Mouse (Mus musculus) intestine, embryonic 14.5 days (tissue): ENCODE measurements around the gene Ehbp1l1. TPM values are rescaled to one million over a fixed set of nuclear protein-coding genes. Genes with fewer than 3 reads are reported as not detected.

ENCODE experiments used
- ATAC-seq: fragments of 200-750 bp; cut with Nextera tagmentation; replicated peaks from 2 replicates; pipeline ENCODE4 v1.8.0; 2017; ENCODE audit warnings: low read depth, moderate number of reproducible peaks, moderate TSS enrichment, moderate library complexity; ENCODE audit not compliant: low FRiP score, low TSS enrichment
- DNase-seq: peaks from one replicate; pipeline ENCODE4 v3.0.0-alpha.2; 2018; ENCODE audit warnings: low spot score
- H3K27ac ChIP-seq: fragments of 300-500 bp; sonication (generic); 2 replicates; pipeline ENCODE4 v1.5.1; 2014; ENCODE audit warnings: low read depth, mild to moderate bottlenecking, control low read depth
- H3K27me3 ChIP-seq: fragments of 300-500 bp; sonication (generic); replicated peaks from 2 replicates; pipeline ENCODE4 v1.6.1; 2014; ENCODE audit warnings: low read length, control low read depth; ENCODE audit not compliant: control insufficient read depth, insufficient read depth
- H3K36me3 ChIP-seq: fragments of 300-500 bp; sonication (generic); 2 replicates; pipeline ENCODE4 v1.6.1; 2014; ENCODE audit warnings: low read length, control low read depth; ENCODE audit not compliant: control insufficient read depth, insufficient read depth
- H3K4me1 ChIP-seq: fragments of 300-500 bp; sonication (generic); replicated peaks from 2 replicates; pipeline ENCODE4 v1.6.1; 2014; ENCODE audit warnings: low read length, control low read depth, mixed read lengths; ENCODE audit not compliant: control insufficient read depth, insufficient read depth
- H3K4me2 ChIP-seq: fragments of 300-500 bp; sonication (generic); 2 replicates; pipeline ENCODE4 v1.6.1; 2014; ENCODE audit warnings: low read length
- H3K4me3 ChIP-seq: fragments of 300-500 bp; sonication (generic); 2 replicates; pipeline ENCODE4 v1.5.1; 2014; ENCODE audit warnings: low read depth, low read length, control low read depth, mixed read lengths
- H3K9ac ChIP-seq: fragments of 300-500 bp; sonication (generic); 2 replicates; pipeline ENCODE4 v1.6.1; 2014; ENCODE audit warnings: mild to moderate bottlenecking, low read length
- H3K9me3 ChIP-seq: fragments of 300-500 bp; sonication (generic); 2 replicates; pipeline ENCODE4 v1.6.1; 2016; ENCODE audit warnings: low read length, control low read depth; ENCODE audit not compliant: control insufficient read depth
- WGBS: fragments of 180-500 bp; shearing (Covaris S2); extraction: QIAGEN DNeasy Blood & Tissue Kit; methylation state at CpG from one replicate; pipeline ENCODE4 v1.1.7; 2014; 5-methylcytosine and 5-hydroxymethylcytosine counted together
- polyA plus RNA-seq: library from polyadenylated mRNA; unstranded; fragments of >200 nt; fragmentation: Nextera tagmentation; extraction: Ambion mirVana; gene quantifications from 2 replicates; pipeline ENCODE4 v1.2.1, GENCODE M21; 2014

The Ehbp1l1 gene
- polyA plus RNA-seq, 1 experiment from 2014 or later, result 29.6 TPM

DNA sequence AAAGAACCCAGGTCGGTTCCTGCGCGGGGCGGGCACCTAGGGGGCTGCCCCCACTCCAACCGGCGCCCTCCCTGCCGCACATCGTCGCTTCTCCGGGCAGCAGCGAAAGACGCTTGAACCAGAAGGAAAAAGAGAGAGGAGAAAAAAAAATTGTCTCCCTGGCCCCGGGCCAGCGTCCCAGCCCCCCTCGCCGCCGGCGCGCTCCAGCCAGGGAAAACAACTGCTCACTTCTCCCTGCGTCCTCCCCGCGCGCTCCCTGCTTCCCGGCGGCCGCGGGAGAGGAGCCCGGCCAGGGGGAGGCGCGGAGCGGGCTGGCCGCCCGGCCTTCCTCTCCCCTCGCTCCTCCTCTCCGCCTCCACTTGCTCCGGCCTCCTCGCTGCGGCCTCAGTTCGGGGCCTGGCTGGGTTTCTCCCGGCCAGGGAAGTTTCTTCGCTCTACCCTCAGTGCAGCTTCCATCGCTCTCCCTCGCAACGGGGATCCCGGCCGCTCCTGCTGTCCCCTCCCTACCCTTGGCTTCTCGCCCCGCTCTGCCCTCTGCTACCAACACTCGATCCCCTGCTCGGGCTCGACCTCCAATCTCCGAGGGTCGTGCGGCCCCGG lies 15.6 kb upstream of the Ehbp1l1 start:
- peak overlapping the region; percentile 89 for H3K4me2 ChIP-seq
- H3K9ac ChIP-seq, result peak overlapping the region; percentile 83
- H3K9me3 ChIP-seq, result no peaks in the 10 kb centered on the region
- no peaks in the 10 kb centered on the region for H3K36me3 ChIP-seq
- peak overlapping the region; percentile 74 for H3K4me3 ChIP-seq
- DNase-seq (peak; percentile 89), ATAC-seq (peak; percentile 45)
- H3K4me1 ChIP-seq, result peaks cover 28% of the 10 kb centered on the region
- H3K27ac ChIP-seq, result peak overlapping the region; percentile 85
- no peaks in the 10 kb centered on the region for H3K27me3 ChIP-seq
- WGBS, result 2% methylated on average over 53 of the region's 55 CpGs

DNA sequence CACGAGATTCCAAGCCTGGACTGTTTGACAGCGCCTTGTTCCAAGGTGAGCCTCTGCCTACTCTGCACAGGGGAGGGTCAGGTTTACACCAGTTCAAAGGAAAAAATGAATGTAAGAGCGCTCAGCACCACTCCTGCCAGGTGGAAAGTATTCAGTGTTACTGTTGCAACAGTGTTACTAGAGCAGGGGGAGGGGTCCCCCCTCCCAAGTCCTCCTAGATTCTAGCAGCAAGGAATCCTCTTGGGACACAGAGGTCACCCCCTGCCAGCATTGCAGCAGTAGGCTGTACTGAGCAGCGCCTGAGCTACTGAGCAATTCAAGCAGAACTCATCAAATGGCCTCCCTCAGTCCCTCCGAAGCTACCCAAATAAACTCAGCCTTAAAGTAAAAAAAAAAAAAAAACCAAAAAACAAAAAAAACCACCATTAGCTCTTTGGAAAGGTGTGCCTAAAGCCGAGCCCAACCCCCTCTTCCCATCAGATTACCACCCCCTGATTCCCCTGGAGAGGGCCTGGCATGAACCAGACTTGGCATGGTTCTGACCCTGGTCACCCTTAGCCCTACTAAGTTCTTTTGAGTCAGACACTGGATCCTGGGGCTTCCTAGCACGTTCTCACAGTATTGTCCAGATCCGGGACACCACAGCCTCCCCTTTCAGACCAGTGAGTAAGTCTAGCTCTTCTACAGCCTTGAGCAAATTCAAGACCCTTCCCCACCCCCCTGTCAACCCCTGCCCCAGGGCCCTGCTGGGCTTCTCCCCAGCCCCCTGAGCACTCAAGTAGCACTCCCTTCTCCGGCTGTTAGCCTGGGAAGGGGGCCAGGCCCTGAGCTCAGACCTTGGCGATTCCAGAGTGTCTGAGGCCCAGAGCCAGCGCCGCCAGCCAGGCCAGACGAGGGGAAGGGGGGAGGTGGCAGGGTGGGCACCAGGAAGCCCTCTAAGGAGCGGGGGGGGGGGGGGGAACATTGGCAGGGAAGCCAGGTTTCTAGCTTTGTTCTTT lies 14.5 kb upstream of the Ehbp1l1 start, which contains the start of gene Ltbp3:
Gene Ltbp3, plus strand, starts transcription at position 585 of the 998 bp plus-strand sequence.
- WGBS, result 34% methylated on average over 13 of the region's 14 CpGs
- no peak for ATAC-seq

DNA sequence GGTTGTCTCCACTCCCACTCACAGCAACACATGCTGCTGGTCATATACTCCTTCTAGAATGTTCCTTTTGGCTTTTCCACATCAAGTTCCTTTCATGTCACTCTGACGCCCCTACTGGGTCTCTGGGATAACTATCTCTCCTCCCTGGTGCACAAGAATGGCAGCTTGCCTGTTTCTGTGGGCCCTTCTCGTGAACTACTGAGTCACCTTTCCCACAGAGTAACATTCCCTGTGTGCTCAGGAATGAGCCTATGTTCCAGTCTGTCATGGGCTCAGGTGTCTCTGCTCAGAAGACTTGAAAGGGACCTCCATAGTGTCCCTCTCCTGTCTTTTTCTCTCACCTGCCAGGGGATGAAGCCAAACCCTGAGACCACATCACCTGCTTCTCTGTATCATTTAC lies 13.3 kb upstream of the Ehbp1l1 start:
- Histone ChIP-seq H3K9me3 (no peaks in the 10 kb centered on the region), H3K36me3 (no peaks in the 10 kb centered on the region), H3K4me3 (no peak overlapping the region), H3K4me1 (peaks cover 18% of the 10 kb centered on the region), H3K27ac (no peak overlapping the region), H3K4me2 (no peak overlapping the region), H3K27me3 (0 out of 2 replicates have a peak, but pooled peaks cover 4% of the 10 kb centered on the region), H3K9ac (no peak overlapping the region)
- DNase-seq (no peak), ATAC-seq (no peak)
- WGBS, result 66% methylated on average over 2 of the region's 2 CpGs

More for the DNA sequence above, 14.5 kb upstream of the Ehbp1l1 start, which contains the start of gene Ltbp3:
- no peak for DNase-seq
- Histone ChIP-seq H3K27me3 (0 out of 2 replicates have a peak, but pooled peaks cover 4% of the 10 kb centered on the region), H3K9ac (peak within 1 kb of the TSS; percentile 83), H3K4me2 (peak within 1 kb of the TSS; percentile 89), H3K36me3 (no peaks in the 10 kb centered on the region), H3K4me3 (peak within 1 kb of the TSS; percentile 74), H3K9me3 (no peaks in the 10 kb centered on the region), H3K27ac (peak within 1 kb of the TSS; percentile 85), H3K4me1 (peaks cover 20% of the 10 kb centered on the region)

DNA sequence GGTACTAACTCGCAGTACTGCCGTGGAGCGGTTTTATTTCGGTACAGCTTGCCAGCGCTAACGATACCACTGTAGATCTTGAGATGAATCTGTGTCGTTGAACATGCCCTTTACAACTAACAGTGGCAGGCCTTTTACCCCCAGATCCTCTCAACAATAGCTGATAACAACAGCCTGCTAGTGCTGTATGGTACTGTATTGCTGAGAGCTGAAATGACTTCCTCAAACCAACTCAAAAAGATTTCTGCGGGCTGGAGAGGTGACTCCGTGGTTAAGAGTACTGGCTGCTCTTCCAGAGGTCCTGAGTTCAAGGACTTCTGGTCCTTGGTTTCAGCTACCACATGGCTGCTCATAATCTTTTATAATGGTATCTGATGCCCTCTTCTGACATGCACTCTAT lies 8.2 kb upstream of the Ehbp1l1 start:
- Histone ChIP-seq H3K36me3 (no peaks in the 10 kb centered on the region; the same call in 1 of the 2 replicates), H3K4me1 (peaks cover 16% of the 10 kb centered on the region), H3K9ac (no peak overlapping the region), H3K9me3 (no peaks in the 10 kb centered on the region), H3K27ac (no peak overlapping the region), H3K27me3 (0 out of 2 replicates have a peak, but pooled peaks cover 4% of the 10 kb centered on the region), H3K4me2 (no peak overlapping the region), H3K4me3 (no peak overlapping the region)
- DNase-seq, result no peak
- ATAC-seq, result no peak
- WGBS, result 80% methylated on average over 9 of the region's 9 CpGs

DNA sequence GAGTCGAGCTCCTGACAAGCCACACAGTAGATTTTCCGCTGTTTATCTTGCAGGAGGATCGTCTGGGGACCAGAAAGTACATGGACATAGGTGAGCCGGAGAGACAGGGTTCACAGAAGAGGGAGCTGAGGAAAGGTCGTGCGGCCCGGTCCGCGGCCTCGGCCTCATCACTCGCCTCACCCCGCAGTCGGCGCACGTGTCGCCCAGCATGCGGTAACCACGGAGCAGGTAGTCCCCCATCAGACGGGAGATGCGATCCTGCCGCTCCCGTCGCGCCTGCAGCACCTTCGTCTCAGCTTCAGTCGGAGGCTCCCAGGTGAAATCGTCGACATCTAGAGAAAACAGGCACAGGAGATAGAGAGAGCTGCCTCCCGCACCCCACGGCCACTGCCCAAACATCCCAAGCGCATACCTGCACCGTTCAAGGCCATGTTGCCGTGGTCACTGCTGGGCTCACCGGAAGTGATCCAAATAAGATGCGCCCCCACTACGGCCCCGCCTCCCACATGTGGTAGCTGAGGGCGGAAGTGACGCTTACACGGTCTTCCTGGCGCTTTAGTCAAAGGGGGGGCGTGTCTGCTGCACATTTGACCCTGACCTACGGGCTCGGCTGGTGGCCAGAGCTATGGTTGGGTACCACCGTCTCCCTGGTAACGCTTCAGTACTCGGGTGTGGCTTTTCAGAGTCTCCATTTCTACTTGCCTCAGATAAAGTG lies 5.3 kb upstream of the Ehbp1l1 start:
- H3K36me3 ChIP-seq, result no peaks in the 10 kb centered on the region; the same call in 1 of the 2 replicates
- no peak overlapping the region for H3K27ac ChIP-seq
- H3K4me2 ChIP-seq, result peak overlapping the region; percentile 97
- peaks cover 38% of the 10 kb centered on the region for H3K4me1 ChIP-seq
- DNase-seq, result peak; percentile 96
- H3K27me3 ChIP-seq, result 0 out of 2 replicates have a peak, but pooled peaks cover 4% of the 10 kb centered on the region
- under 1% methylated on average over 47 of the region's 47 CpGs for WGBS
- peak overlapping the region; percentile 78 for H3K9ac ChIP-seq
- peak overlapping the region; percentile 84 for H3K4me3 ChIP-seq
- no peaks in the 10 kb centered on the region for H3K9me3 ChIP-seq
- peak; percentile 85 for ATAC-seq

DNA sequence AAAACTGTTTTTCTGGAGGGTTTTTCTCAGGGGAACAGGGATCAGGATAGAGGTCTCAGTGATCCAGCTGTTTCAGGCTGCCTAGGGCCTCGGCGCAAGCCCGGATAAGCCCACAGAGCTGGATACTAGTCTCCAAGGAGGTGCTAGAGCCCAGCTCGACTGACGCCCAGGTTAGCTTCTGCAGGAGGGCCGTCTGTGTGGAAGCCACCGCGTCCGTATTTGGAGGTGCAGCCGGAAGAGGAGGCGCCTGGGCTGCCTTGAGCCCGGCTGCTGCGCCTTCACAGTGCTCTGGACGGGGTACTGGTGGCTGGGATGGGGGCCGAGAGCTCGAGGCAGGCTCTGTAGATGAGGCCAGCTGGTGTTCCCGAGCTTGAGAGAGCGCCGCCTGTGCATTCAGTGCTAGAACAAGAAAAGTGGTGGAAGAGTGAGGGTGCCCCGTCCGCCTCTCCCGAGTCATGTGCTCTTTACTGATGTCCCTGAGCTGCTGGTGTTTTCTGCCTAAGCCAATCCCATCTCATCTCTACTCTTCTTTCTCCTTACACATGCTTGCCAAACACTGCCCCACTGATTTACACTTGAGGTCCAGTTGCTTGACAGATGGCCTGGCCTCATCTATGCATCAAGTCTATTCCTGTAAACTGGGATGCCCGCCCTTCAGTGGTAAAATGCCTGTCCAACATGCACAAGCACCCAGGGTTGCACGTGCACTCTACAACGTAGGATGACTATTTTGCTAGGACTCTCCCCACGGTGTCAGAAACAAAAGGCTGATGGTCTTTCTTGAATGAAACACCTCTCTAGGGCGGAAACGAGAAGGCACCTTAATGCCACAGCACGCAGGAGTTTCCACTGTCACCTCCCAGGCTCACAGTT lies 4.4 kb upstream of the Ehbp1l1 start:
- H3K4me3 ChIP-seq, result peak overlapping the region; percentile 84
- no peaks in the 10 kb centered on the region; the same call in 1 of the 2 replicates for H3K36me3 ChIP-seq
- peak overlapping the region; percentile 97 for H3K4me2 ChIP-seq
- no peak for ATAC-seq
- H3K4me1 ChIP-seq, result peaks cover 42% of the 10 kb centered on the region
- H3K27me3 ChIP-seq, result no peaks in the 10 kb centered on the region
- WGBS, result 74% methylated on average over 29 of the region's 29 CpGs
- no peak for DNase-seq
- peak overlapping the region; percentile 78 for H3K9ac ChIP-seq
- no peaks in the 10 kb centered on the region for H3K9me3 ChIP-seq
- no peak overlapping the region for H3K27ac ChIP-seq

DNA sequence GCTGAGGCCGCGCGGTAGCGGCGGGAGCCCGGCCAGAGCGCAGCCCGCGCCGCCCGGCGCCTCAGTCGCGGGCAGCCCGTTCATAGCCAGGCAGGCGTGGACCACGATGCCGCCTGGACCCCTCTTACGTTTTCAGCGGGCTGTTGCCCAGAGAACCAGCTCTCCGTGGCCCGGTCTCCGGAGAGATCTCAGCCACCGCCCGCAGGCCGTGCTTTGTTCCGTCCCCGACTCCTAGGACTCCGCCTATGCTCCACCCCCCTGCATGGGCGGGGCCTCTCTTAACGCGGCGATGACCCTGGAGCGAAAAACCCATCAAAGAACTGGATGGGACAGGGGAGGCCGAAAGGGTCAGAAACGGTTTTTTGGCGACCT lies 3.3 kb upstream of the Ehbp1l1 start, which contains the start of gene Fam89b:
Gene Fam89b, minus strand, starts transcription at position 210 of the 372 bp plus-strand sequence.
- Histone ChIP-seq H3K4me2 (peak within 1 kb of the TSS; percentile 98), H3K4me1 (peaks cover 52% of the 10 kb centered on the region), H3K9ac (peak within 1 kb of the TSS; percentile 99), H3K27me3 (no peaks in the 10 kb centered on the region), H3K4me3 (peak within 1 kb of the TSS; percentile 92), H3K9me3 (no peaks in the 10 kb centered on the region), H3K36me3 (peaks cover 4% of the 10 kb centered on the region), H3K27ac (peak within 1 kb of the TSS; percentile 90)
- 0% methylated on average over 37 of the region's 37 CpGs for WGBS
- DNase-seq, result peak; percentile 93
- peak; percentile 75 for ATAC-seq
